Mouse (Mus musculus) lung, adult 2 months (tissue): ENCODE data around the gene Ercc8. TPM values are rescaled to one million over a fixed set of nuclear protein-coding genes. Genes with fewer than 3 reads are reported as not detected.

ENCODE experiments used
- DNase-seq: peaks from one replicate; pipeline ENCODE4 v3.0.0; 2022
- H3K4me1 ChIP-seq: fragments of 200-500 bp; 2 replicates; pipeline ENCODE4 v1.6.1; 2011; ENCODE audit warnings: low read length; ENCODE audit not compliant: control insufficient read depth, insufficient read depth
- H3K4me3 ChIP-seq: fragments of 200-500 bp; replicated peaks from 2 replicates; pipeline ENCODE3; 2011; ENCODE audit warnings: low read depth, mild to moderate bottlenecking, control low read depth, low read length; ENCODE audit errors: extremely low read depth
- CTCF ChIP-seq: fragments of 200-500 bp; IDR thresholded peaks from 2 replicates; pipeline ENCODE4 v1.5.1; 2011; ENCODE audit warnings: mild to moderate bottlenecking, low read length, control low read depth; ENCODE audit not compliant: insufficient read depth
- POLR2A ChIP-seq: fragments of 200-500 bp; IDR thresholded peaks from 2 replicates; pipeline ENCODE4 v1.6.1; 2011; ENCODE audit warnings: low read depth, mild to moderate bottlenecking, control low read depth, low read length, borderline replicate concordance; ENCODE audit errors: extremely low read depth
- WGBS: fragments of 180-500 bp; shearing (Covaris S2); methylation state at CpG from one replicate; pipeline ENCODE4 v1.1.7; 2018; 5-methylcytosine and 5-hydroxymethylcytosine counted together
- polyA plus RNA-seq: library from polyadenylated mRNA; depleted of rRNA; stranded (reverse); fragments of >200 nt; gene quantifications from 2 replicates; pipeline ENCODE4 v1.2.3, GENCODE M21; 2012

Gene Ercc8
- polyA plus RNA-seq, 1 experiment, result 8.6 TPM

- Histone ChIP-seq H3K4me3 (no peak overlapping the region), H3K4me1 (0 out of 2 replicates have a peak, but pooled peaks cover 3% of the 10 kb centered on the region)
- DNase-seq, result no peak
- 90% methylated on average over 8 of the region's 8 CpGs for WGBS
- no peak for TF ChIP-seq CTCF
- TF ChIP-seq POLR2A, result no peak
Measured at GRCm38 (mm10) chr13:108210960-108211359, 52.4 kb downstream of the Ercc8 start.

- Histone ChIP-seq H3K4me1 (0 out of 2 replicates have a peak, but pooled peaks cover 3% of the 10 kb centered on the region), H3K4me3 (no peak overlapping the region)
- 62% methylated on average over 5 of the region's 5 CpGs for WGBS
- TF ChIP-seq CTCF, result no peak
- TF ChIP-seq POLR2A, result no peak
- DNase-seq, result no peak
Measured at GRCm38 (mm10) chr13:108212397-108213018, 54.0 kb downstream of the Ercc8 start.

GRCm38 (mm10) chr13:108214081-108214484, 55.6 kb downstream of the Ercc8 start, which contains the start of gene Elovl7:
TSS of gene Elovl7 (plus strand) at chr13:108214404.
- Histone ChIP-seq H3K4me1 (0 out of 2 replicates have a peak, but pooled peaks cover 3% of the 10 kb centered on the region), H3K4me3 (peak within 1 kb of the TSS; percentile 64)
- peak; percentile 77 for DNase-seq
- WGBS, result under 1% methylated on average over 37 of the region's 40 CpGs
- TF ChIP-seq CTCF (no peak), POLR2A (0 out of 2 replicates have a peak, but pooled peaks have one; percentile 12)

- no peak for TF ChIP-seq CTCF
- no peak for TF ChIP-seq POLR2A
- WGBS, result 1% methylated on average over 50 of the region's 50 CpGs
Measured at GRCm38 (mm10) chr13:108214485-108215107, 56.1 kb downstream of the Ercc8 start.

GRCm38 (mm10) chr13:108215231-108215780, 56.8 kb downstream of the Ercc8 start:
- TF ChIP-seq CTCF (no peak), POLR2A (no peak)
- 0 out of 2 replicates have a peak, but pooled peaks cover 3% of the 10 kb centered on the region for H3K4me1 ChIP-seq
- H3K4me3 ChIP-seq, result peak overlapping the region; percentile 64
- no peak for DNase-seq
- WGBS, result 6% methylated on average over 12 of the region's 12 CpGs

More at GRCm38 (mm10) chr13:108214485-108215107, 56.1 kb downstream of the Ercc8 start:
- no peak for DNase-seq
- H3K4me3 ChIP-seq, result peak overlapping the region; percentile 64
- H3K4me1 ChIP-seq, result 0 out of 2 replicates have a peak, but pooled peaks cover 3% of the 10 kb centered on the region

- H3K4me1 ChIP-seq, result 0 out of 2 replicates have a peak, but pooled peaks cover under 1% of the 10 kb centered on the region
- H3K4me3 ChIP-seq, result no peak overlapping the region
- WGBS, result 85% methylated on average over 7 of the region's 7 CpGs
- DNase-seq, result no peak
- no peak for TF ChIP-seq POLR2A
- TF ChIP-seq CTCF, result no peak
Measured at GRCm38 (mm10) chr13:108219773-108220172, 61.2 kb downstream of the Ercc8 start.

GRCm38 (mm10) chr13:108229191-108229590, 70.7 kb downstream of the Ercc8 start:
- no peak for TF ChIP-seq POLR2A
- TF ChIP-seq CTCF, result no peak
- Histone ChIP-seq H3K4me1 (no peaks in the 10 kb centered on the region), H3K4me3 (no peak overlapping the region)
- 57% methylated on average over 3 of the region's 3 CpGs for WGBS
- DNase-seq, result no peak

GRCm38 (mm10) chr13:108229634-108230330, 71.3 kb downstream of the Ercc8 start:
- TF ChIP-seq CTCF, result no peak
- DNase-seq, result no peak
- no peaks in the 10 kb centered on the region for H3K4me1 ChIP-seq
- H3K4me3 ChIP-seq, result no peak overlapping the region
- WGBS, result 70% methylated on average over 6 of the region's 6 CpGs

GRCm38 (mm10) chr13:108240012-108240411, 81.5 kb downstream of the Ercc8 start:
- 14% methylated on average over 4 of the region's 4 CpGs for WGBS
- no peak for DNase-seq
- peaks cover 1% of the 10 kb centered on the region; the same call in 1 of the 2 replicates for H3K4me1 ChIP-seq
- H3K4me3 ChIP-seq, result no peak overlapping the region
- TF ChIP-seq POLR2A (no peak), CTCF (no peak)
